Mouse (Mus musculus) stomach, postnatal 0 days (tissue): ENCODE measurements around the gene Sphkap. TPM values are rescaled to one million over a fixed set of nuclear protein-coding genes. Genes with fewer than 3 reads are reported as not detected.

Experiments used
- ATAC-seq: fragments of 200-750 bp; cut with Nextera tagmentation; 2 replicates; pipeline ENCODE4 v1.8.0; 2017; ENCODE audit not compliant: low FRiP score, low TSS enrichment
- DNase-seq: peaks from one replicate; pipeline ENCODE4 v3.0.0-alpha.2; 2016; ENCODE audit warnings: low spot score
- H3K27ac ChIP-seq: fragments of 300-500 bp; sonication (generic); replicated peaks from 2 replicates; pipeline ENCODE4 v1.5.1; 2014; ENCODE audit warnings: mild to moderate bottlenecking, control low read depth
- H3K27me3 ChIP-seq: fragments of 300-500 bp; sonication (generic); 2 replicates; pipeline ENCODE4 v1.6.1; 2014; ENCODE audit warnings: low read length; ENCODE audit not compliant: control insufficient read depth, insufficient read depth
- H3K36me3 ChIP-seq: fragments of 300-500 bp; sonication (generic); 2 replicates; pipeline ENCODE4 v1.6.1; 2014; ENCODE audit warnings: low read length, mixed read lengths; ENCODE audit not compliant: control insufficient read depth, insufficient read depth
- H3K4me1 ChIP-seq: fragments of 300-500 bp; sonication (generic); replicated peaks from 2 replicates; pipeline ENCODE4 v1.6.1; 2014; ENCODE audit warnings: antibody characterized with exemption; ENCODE audit not compliant: control insufficient read depth, insufficient read depth
- H3K4me2 ChIP-seq: fragments of 300-500 bp; sonication (generic); replicated peaks from 2 replicates; pipeline ENCODE4 v1.6.1; 2014; ENCODE audit warnings: low read depth, mild to moderate bottlenecking, control low read depth, moderate library complexity
- H3K4me3 ChIP-seq: fragments of 300-500 bp; sonication (generic); 2 replicates; pipeline ENCODE4 v1.5.1; 2014; ENCODE audit warnings: low read depth, low read length, control low read depth
- H3K9ac ChIP-seq: fragments of 300-500 bp; sonication (generic); 2 replicates; pipeline ENCODE4 v1.6.1; 2014; ENCODE audit warnings: mild to moderate bottlenecking, low read length, control low read depth, mixed read lengths
- H3K9me3 ChIP-seq: fragments of 300-500 bp; sonication (generic); 2 replicates; pipeline ENCODE4 v1.6.1; 2016; ENCODE audit warnings: low read length; ENCODE audit not compliant: control insufficient read depth
- CTCF ChIP-seq: IDR thresholded peaks from 2 replicates; pipeline ENCODE4 v1.5.1; 2016; ENCODE audit warnings: antibody characterized with exemption, low read depth, mild to moderate bottlenecking, moderate library complexity
- EP300 ChIP-seq: optimal IDR thresholded peaks from 2 replicates; pipeline ENCODE3; 2016; ENCODE audit warnings: antibody characterized with exemption
- WGBS: fragments of 180-500 bp; shearing (Covaris S2); extraction: QIAGEN DNeasy Blood & Tissue Kit; methylation state at CpG from one replicate; pipeline ENCODE4 v1.1.7; 2014; 5-methylcytosine and 5-hydroxymethylcytosine counted together
- polyA plus RNA-seq: library from polyadenylated mRNA; unstranded; fragments of >200 nt; fragmentation: Nextera tagmentation; extraction: Ambion mirVana; gene quantifications from 2 replicates; pipeline ENCODE4 v1.2.1, GENCODE M21; 2015

Sphkap gene
- 0.47 and 0.73 TPM in 2 replicates for polyA plus RNA-seq

GRCm38 (mm10) chr1:83408021-83408464, at the start of gene Sphkap:
Sphkap (minus strand) TSS chr1:83408200.
- DNase-seq (peak; percentile 36), ATAC-seq (0 out of 2 replicates have a peak, but pooled peaks have one; percentile 57)
- H3K9ac ChIP-seq: peak within 1 kb of the TSS; percentile 13; the same call in 1 of the 2 replicates
- no peaks in the 10 kb centered on the region for H3K9me3 ChIP-seq
- WGBS: 0% methylated on average over 16 of the region's 16 CpGs
- H3K36me3 ChIP-seq: no peaks in the 10 kb centered on the region
- peak within 1 kb of the TSS; percentile 38 for H3K4me3 ChIP-seq
- no peak for TF ChIP-seq EP300
- TF ChIP-seq CTCF: peak; percentile 52
- no peak within 1 kb of the TSS for H3K27ac ChIP-seq
- H3K4me2 ChIP-seq: peak within 1 kb of the TSS; percentile 62
- no peaks in the 10 kb centered on the region for H3K27me3 ChIP-seq
- H3K4me1 ChIP-seq: no peaks in the 10 kb centered on the region

- H3K36me3 ChIP-seq: no peaks in the 10 kb centered on the region
- DNase-seq: no peak
- 63% methylated on average over 5 of the region's 5 CpGs for WGBS
- no peak for ATAC-seq
- H3K27me3 ChIP-seq: no peaks in the 10 kb centered on the region
- H3K4me2 ChIP-seq: no peak overlapping the region
- H3K4me3 ChIP-seq: no peak overlapping the region
- TF ChIP-seq EP300 (no peak), CTCF (no peak)
- no peaks in the 10 kb centered on the region for H3K4me1 ChIP-seq
- no peaks in the 10 kb centered on the region for H3K9me3 ChIP-seq
- no peak overlapping the region for H3K27ac ChIP-seq
- H3K9ac ChIP-seq: no peak overlapping the region
These were observed 43.3 kb upstream of the Sphkap start for GRCm38 (mm10) chr1:83451291-83451690.

- no peak overlapping the region for H3K9ac ChIP-seq
- no peak overlapping the region for H3K4me2 ChIP-seq
- WGBS: 97% methylated on average over 2 of the region's 2 CpGs
- H3K4me1 ChIP-seq: no peaks in the 10 kb centered on the region
- H3K9me3 ChIP-seq: no peaks in the 10 kb centered on the region
- no peak for ATAC-seq
- DNase-seq: no peak
- no peaks in the 10 kb centered on the region for H3K27me3 ChIP-seq
- no peaks in the 10 kb centered on the region for H3K36me3 ChIP-seq
- no peak overlapping the region for H3K27ac ChIP-seq
- no peak for TF ChIP-seq EP300
- TF ChIP-seq CTCF: no peak
- H3K4me3 ChIP-seq: no peak overlapping the region
These were observed 32.4 kb upstream of the Sphkap start for GRCm38 (mm10) chr1:83440422-83440821.

- WGBS: 92% methylated on average over 3 of the region's 3 CpGs
- H3K4me2 ChIP-seq: no peak overlapping the region
- TF ChIP-seq EP300 (no peak), CTCF (no peak)
- DNase-seq: no peak
- H3K4me1 ChIP-seq: no peaks in the 10 kb centered on the region
- H3K9ac ChIP-seq: no peak overlapping the region
- no peak for ATAC-seq
- no peaks in the 10 kb centered on the region for H3K9me3 ChIP-seq
- no peak overlapping the region for H3K27ac ChIP-seq
- no peaks in the 10 kb centered on the region for H3K36me3 ChIP-seq
- no peaks in the 10 kb centered on the region for H3K27me3 ChIP-seq
- no peak overlapping the region for H3K4me3 ChIP-seq
These were observed 25.9 kb upstream of the Sphkap start for GRCm38 (mm10) chr1:83433932-83434331.

- no peaks in the 10 kb centered on the region for H3K9me3 ChIP-seq
- no peaks in the 10 kb centered on the region for H3K36me3 ChIP-seq
- no peak overlapping the region for H3K27ac ChIP-seq
- H3K27me3 ChIP-seq: no peaks in the 10 kb centered on the region
- H3K4me1 ChIP-seq: no peaks in the 10 kb centered on the region
- H3K4me2 ChIP-seq: no peak overlapping the region
- no peak for ATAC-seq
- TF ChIP-seq CTCF (no peak), EP300 (no peak)
- no peak for DNase-seq
- H3K4me3 ChIP-seq: no peak overlapping the region
- H3K9ac ChIP-seq: no peak overlapping the region
These were observed 21.9 kb upstream of the Sphkap start for GRCm38 (mm10) chr1:83429866-83430265.

GRCm38 (mm10) chr1:83407616-83408015, 384 bp downstream of the Sphkap start:
- Histone ChIP-seq H3K4me1 (no peaks in the 10 kb centered on the region), H3K9ac (peak overlapping the region; percentile 13; the same call in 1 of the 2 replicates), H3K4me3 (peak overlapping the region; percentile 38), H3K27me3 (no peaks in the 10 kb centered on the region), H3K27ac (no peak overlapping the region), H3K9me3 (no peaks in the 10 kb centered on the region), H3K36me3 (no peaks in the 10 kb centered on the region), H3K4me2 (peak overlapping the region; percentile 62)
- 4% methylated on average over 11 of the region's 11 CpGs for WGBS
- ATAC-seq: no peak
- DNase-seq: no peak
- no peak for TF ChIP-seq EP300
- TF ChIP-seq CTCF: no peak
